Mouse (Mus musculus): Measurements from ENCODE around the gene Ccdc162. TPM values are rescaled to one million over a fixed set of nuclear protein-coding genes. Genes with fewer than 3 reads are reported as not detected.
A peak's percentile ranks its signal among the peaks of the same experiment; 100 is the strongest.

Gene Ccdc162
- polyA plus RNA-seq, 1 experiment from 2014 or later, result 1.3 TPM

- no peak overlapping the region for H3K4me2 ChIP-seq
- H3K9me3 ChIP-seq (replicated peaks), result no peaks in the 10 kb centered on the region
- no peaks in the 10 kb centered on the region for H3K4me1 ChIP-seq
- no peaks in the 10 kb centered on the region for H3K36me3 ChIP-seq
- 85% methylated on average over 4 of the region's 4 CpGs for WGBS
- H3K27ac ChIP-seq (replicated peaks), result no peak overlapping the region
- H3K27me3 ChIP-seq (replicated peaks), result no peaks in the 10 kb centered on the region
- H3K4me3 ChIP-seq (replicated peaks), result no peak overlapping the region
- no peak for ATAC-seq (ENCODE audit: low FRiP score)
- no peak overlapping the region for H3K9ac ChIP-seq (replicated peaks)
Observed at GRCm38 (mm10) chr10:41572274-41572673, 144.2 kb downstream of the Ccdc162 start.

DNA sequence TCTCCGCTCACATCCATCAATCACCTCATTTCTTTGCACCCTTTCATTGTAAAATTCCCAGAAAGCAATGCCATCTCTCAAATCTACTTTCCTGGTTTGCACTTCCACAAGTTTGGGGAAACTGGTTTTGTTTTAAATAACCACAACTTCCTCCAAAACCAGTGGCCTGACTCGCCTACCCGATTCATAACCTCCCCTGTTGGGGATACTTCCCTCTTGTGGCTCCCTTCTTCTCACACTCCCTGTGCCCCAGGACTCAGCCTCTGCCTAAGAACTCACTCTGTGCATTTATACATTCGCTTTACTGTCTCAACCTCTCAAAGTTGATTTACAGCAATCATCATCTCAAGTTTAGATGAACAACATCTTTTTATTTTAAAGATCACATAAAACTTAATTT is 145.4 kb downstream of the Ccdc162 start:
- WGBS, result 88% methylated on average over 4 of the region's 4 CpGs
- ATAC-seq (ENCODE audit: low FRiP score), result no peak

GRCm38 (mm10) chr10:41568306-41568705 is 148.1 kb downstream of the Ccdc162 start:
- Histone ChIP-seq H3K4me3 (replicated peaks) (no peak overlapping the region), H3K36me3 (no peaks in the 10 kb centered on the region), H3K27ac (replicated peaks) (no peak overlapping the region), H3K9me3 (replicated peaks) (no peaks in the 10 kb centered on the region), H3K9ac (replicated peaks) (no peak overlapping the region), H3K4me2 (no peak overlapping the region), H3K27me3 (replicated peaks) (no peaks in the 10 kb centered on the region), H3K4me1 (no peaks in the 10 kb centered on the region)
- ATAC-seq (ENCODE audit: low FRiP score), result no peak
- WGBS, result 58% methylated on average over 3 of the region's 3 CpGs

More for the DNA sequence above, 145.4 kb downstream of the Ccdc162 start:
- H3K4me1 ChIP-seq, result no peaks in the 10 kb centered on the region
- no peaks in the 10 kb centered on the region for H3K27me3 ChIP-seq (replicated peaks)
- no peaks in the 10 kb centered on the region for H3K9me3 ChIP-seq (replicated peaks)
- H3K36me3 ChIP-seq, result no peaks in the 10 kb centered on the region
- H3K9ac ChIP-seq (replicated peaks), result no peak overlapping the region
- no peak overlapping the region for H3K4me2 ChIP-seq
- no peak overlapping the region for H3K4me3 ChIP-seq (replicated peaks)
- H3K27ac ChIP-seq (replicated peaks), result no peak overlapping the region

- Histone ChIP-seq H3K4me3 (replicated peaks) (no peak overlapping the region), H3K27ac (replicated peaks) (no peak overlapping the region), H3K36me3 (no peaks in the 10 kb centered on the region), H3K9ac (replicated peaks) (no peak overlapping the region), H3K4me2 (no peak overlapping the region), H3K9me3 (replicated peaks) (no peaks in the 10 kb centered on the region), H3K4me1 (no peaks in the 10 kb centered on the region), H3K27me3 (replicated peaks) (no peaks in the 10 kb centered on the region)
- no peak for ATAC-seq (ENCODE audit: low FRiP score)
- WGBS, result 41% methylated on average over 5 of the region's 5 CpGs
Observed at GRCm38 (mm10) chr10:41565141-41565540, 151.3 kb downstream of the Ccdc162 start.

DNA sequence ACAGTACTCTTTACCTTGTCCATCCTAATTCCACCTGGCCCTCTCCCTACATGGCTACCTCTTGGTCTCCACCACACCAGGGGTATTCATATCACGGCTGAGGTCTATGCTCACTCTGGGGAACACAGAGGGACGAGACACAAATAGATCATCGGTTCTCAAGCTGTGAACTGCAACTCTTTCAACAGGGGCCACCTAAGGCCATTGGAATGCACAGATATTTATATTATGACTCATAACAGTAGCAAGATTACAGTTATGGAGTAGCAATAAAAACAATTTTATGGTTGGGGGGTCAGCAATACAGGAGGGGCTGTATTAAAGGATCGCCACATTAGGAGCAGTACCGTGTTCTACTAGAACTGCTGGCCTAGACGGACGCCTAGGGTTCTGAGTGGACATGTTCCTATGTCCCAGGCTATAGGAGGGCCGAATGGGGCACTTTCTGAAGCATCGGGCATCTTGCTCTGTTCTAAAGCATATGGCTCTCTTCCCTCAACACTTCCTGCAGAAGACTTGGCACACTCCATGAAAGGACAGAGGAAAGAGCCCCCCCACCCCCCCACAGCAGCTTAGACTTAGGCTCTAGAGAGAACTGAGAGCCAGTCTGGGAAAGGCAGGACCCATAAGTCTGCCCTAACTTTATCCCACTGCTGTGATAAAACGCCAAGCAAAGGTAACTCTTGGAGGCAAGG is 154.6 kb downstream of the Ccdc162 start:
- H3K27ac ChIP-seq (replicated peaks), result no peak overlapping the region
- no peak overlapping the region for H3K4me2 ChIP-seq
- no peaks in the 10 kb centered on the region for H3K4me1 ChIP-seq
- H3K27me3 ChIP-seq (replicated peaks), result no peaks in the 10 kb centered on the region
- H3K36me3 ChIP-seq, result no peaks in the 10 kb centered on the region
- H3K4me3 ChIP-seq (replicated peaks), result no peak overlapping the region
- WGBS, result 88% methylated on average over 10 of the region's 10 CpGs
- ATAC-seq (ENCODE audit: low FRiP score), result no peak
- H3K9me3 ChIP-seq (replicated peaks), result 0 out of 2 replicates have a peak, but pooled peaks cover 5% of the 10 kb centered on the region
- H3K9ac ChIP-seq (replicated peaks), result no peak overlapping the region

DNA sequence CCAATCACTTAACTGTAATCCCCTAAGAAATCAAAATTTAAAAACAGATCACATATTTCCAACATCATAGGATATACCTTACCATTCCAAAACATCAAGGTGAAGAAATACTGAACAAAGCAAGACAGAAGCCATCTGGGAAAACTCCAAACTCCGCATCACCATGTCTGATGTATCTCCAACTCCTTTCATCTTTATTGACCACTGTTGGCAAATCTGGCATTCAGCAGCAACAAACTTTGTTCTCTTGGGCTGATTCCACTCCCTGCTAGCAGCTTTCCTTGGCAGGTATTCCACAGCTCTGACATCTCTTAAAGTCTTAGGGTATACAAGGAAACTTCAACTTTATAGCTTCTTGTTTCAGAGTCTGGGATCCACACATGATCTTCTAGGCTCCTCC is 158.0 kb downstream of the Ccdc162 start:
- H3K4me2 ChIP-seq, result no peak overlapping the region
- H3K27ac ChIP-seq (replicated peaks), result no peak overlapping the region
- H3K4me3 ChIP-seq (replicated peaks), result no peak overlapping the region
- WGBS, result 93% methylated on average over 1 of the region's 1 CpGs
- no peak for ATAC-seq (ENCODE audit: low FRiP score)
- 0 out of 2 replicates have a peak, but pooled peaks cover 5% of the 10 kb centered on the region for H3K9me3 ChIP-seq (replicated peaks)
- peaks cover 3% of the 10 kb centered on the region; the same call in 1 of the 2 replicates for H3K4me1 ChIP-seq
- no peaks in the 10 kb centered on the region for H3K36me3 ChIP-seq
- no peaks in the 10 kb centered on the region for H3K27me3 ChIP-seq (replicated peaks)
- H3K9ac ChIP-seq (replicated peaks), result no peak overlapping the region

DNA sequence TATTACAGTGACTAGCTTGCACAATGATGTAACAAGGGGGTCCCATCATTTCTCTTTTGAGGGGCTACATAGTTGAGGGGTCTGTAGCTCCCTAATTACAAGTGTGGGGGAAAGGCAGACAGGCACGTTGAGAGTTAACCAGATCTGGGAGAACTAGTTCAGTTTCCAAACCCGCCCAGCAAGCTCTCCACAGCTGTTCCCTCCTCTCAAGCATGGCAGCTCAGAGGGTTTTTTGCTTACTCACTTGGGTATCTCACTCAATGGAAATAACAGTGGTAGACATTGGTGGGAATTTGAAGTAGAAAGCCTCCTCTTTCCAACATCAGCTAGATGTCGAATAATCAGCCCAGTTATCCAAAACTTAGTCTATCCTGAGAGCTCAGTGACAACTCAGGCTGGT is 161.4 kb downstream of the Ccdc162 start:
- WGBS, result 93% methylated on average over 3 of the region's 3 CpGs
- 0 out of 2 replicates have a peak, but pooled peaks cover 5% of the 10 kb centered on the region for H3K9me3 ChIP-seq (replicated peaks)
- no peak overlapping the region for H3K27ac ChIP-seq (replicated peaks)
- H3K27me3 ChIP-seq (replicated peaks), result no peaks in the 10 kb centered on the region
- no peak for ATAC-seq (ENCODE audit: low FRiP score)
- H3K4me1 ChIP-seq, result peaks cover 11% of the 10 kb centered on the region
- H3K9ac ChIP-seq (replicated peaks), result no peak overlapping the region
- no peak overlapping the region for H3K4me2 ChIP-seq
- no peaks in the 10 kb centered on the region for H3K36me3 ChIP-seq
- no peak overlapping the region for H3K4me3 ChIP-seq (replicated peaks)

DNA sequence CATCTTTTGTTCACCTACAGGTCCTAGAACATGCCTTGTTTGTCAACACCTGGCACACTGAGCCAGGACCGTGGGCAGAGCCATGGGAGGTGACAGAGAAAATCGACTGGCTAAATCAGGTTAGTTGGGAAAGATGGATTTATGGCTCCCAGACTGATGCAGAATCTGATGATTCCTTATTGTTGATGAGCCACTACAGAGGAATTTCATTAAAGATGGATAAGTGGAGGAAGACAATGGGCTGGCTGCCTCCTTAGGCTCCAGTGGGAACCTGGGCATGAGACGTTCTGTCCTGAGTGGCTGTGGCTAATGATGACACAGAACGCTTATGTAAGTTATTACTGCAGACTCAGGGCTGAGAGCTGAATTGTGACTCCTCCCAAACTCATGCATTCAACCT is 162.7 kb downstream of the Ccdc162 start:
- Histone ChIP-seq H3K27ac (replicated peaks) (no peak overlapping the region), H3K36me3 (no peaks in the 10 kb centered on the region), H3K4me2 (no peak overlapping the region), H3K9me3 (replicated peaks) (0 out of 2 replicates have a peak, but pooled peaks cover 3% of the 10 kb centered on the region), H3K4me1 (peaks cover 11% of the 10 kb centered on the region), H3K27me3 (replicated peaks) (no peaks in the 10 kb centered on the region), H3K4me3 (replicated peaks) (no peak overlapping the region), H3K9ac (replicated peaks) (no peak overlapping the region)
- WGBS, result 71% methylated on average over 4 of the region's 4 CpGs
- ATAC-seq (ENCODE audit: low FRiP score), result no peak

DNA sequence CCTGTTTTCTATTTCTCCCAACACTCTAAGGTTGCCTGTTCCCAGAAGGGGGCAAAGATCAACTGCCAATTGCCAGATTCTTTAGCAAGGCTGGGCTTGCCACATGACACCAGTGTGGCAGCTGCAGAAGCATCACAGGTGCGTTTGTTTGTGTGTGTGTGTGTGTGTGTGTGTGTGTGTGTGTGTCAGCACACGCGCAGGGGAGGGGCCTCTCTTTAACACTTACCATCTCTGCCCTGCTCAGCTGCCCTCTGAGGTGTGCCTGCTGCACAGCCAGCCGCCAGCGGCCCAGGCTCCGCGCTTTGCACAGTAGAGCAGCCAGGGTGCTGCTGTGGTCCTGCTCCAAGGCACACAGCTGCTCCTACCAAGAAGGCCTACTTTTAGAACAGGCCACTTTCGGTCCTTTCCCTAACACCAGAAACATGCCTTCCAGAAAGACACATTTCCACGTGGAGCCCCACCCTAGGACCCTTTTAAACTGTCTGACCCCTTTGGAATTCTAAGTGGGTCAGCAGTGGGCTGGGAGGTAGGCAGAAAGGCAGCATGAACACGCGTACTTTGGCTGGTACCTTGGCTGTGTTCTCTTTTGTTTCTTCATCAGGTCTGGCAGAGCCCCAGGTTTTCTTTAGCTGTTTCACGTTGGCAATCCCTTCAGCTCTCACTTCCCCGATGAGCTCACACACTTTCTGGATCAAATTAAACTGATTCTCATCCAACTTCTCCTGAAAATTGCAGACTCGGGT is 163.4 kb downstream of the Ccdc162 start:
- Histone ChIP-seq H3K36me3 (no peaks in the 10 kb centered on the region), H3K4me3 (replicated peaks) (no peak overlapping the region)
- 59% methylated on average over 14 of the region's 14 CpGs for WGBS

GRCm38 (mm10) chr10:41552319-41552718 is 164.1 kb downstream of the Ccdc162 start:
- Histone ChIP-seq H3K9ac (replicated peaks) (no peak overlapping the region), H3K4me2 (no peak overlapping the region), H3K4me3 (replicated peaks) (no peak overlapping the region), H3K27me3 (replicated peaks) (no peaks in the 10 kb centered on the region), H3K36me3 (no peaks in the 10 kb centered on the region), H3K27ac (replicated peaks) (no peak overlapping the region), H3K9me3 (replicated peaks) (0 out of 2 replicates have a peak, but pooled peaks cover 3% of the 10 kb centered on the region), H3K4me1 (peaks cover 11% of the 10 kb centered on the region)
- ATAC-seq (ENCODE audit: low FRiP score), result no peak
- 59% methylated on average over 3 of the region's 3 CpGs for WGBS

More for the DNA sequence above, 163.4 kb downstream of the Ccdc162 start:
- Histone ChIP-seq H3K9me3 (replicated peaks) (0 out of 2 replicates have a peak, but pooled peaks cover 3% of the 10 kb centered on the region), H3K4me1 (peaks cover 11% of the 10 kb centered on the region), H3K4me2 (no peak overlapping the region), H3K9ac (replicated peaks) (no peak overlapping the region), H3K27ac (replicated peaks) (no peak overlapping the region), H3K27me3 (replicated peaks) (no peaks in the 10 kb centered on the region)
- ATAC-seq (ENCODE audit: low FRiP score), result 0 out of 2 replicates have a peak, but pooled peaks have one; percentile 28

GRCm38 (mm10) chr10:41550711-41551110 is 165.7 kb downstream of the Ccdc162 start:
- Histone ChIP-seq H3K4me3 (replicated peaks) (no peak overlapping the region), H3K9me3 (replicated peaks) (0 out of 2 replicates have a peak, but pooled peaks cover 3% of the 10 kb centered on the region), H3K36me3 (no peaks in the 10 kb centered on the region), H3K4me2 (no peak overlapping the region), H3K27me3 (replicated peaks) (no peaks in the 10 kb centered on the region), H3K9ac (replicated peaks) (no peak overlapping the region), H3K4me1 (peaks cover 11% of the 10 kb centered on the region), H3K27ac (replicated peaks) (no peak overlapping the region)
- ATAC-seq (ENCODE audit: low FRiP score), result no peak
- WGBS, result 83% methylated on average over 7 of the region's 7 CpGs

Measured in neural tube, embryonic 15.5 days (tissue).